Mouse (Mus musculus) common myeloid progenitor, adult 5-6 weeks (primary cell): ENCODE results near the gene Wbp1. TPM values are rescaled to one million over a fixed set of nuclear protein-coding genes. Genes with fewer than 3 reads are reported as not detected.
A peak's percentile ranks its signal among the peaks of the same experiment; 100 is the strongest.

Source experiments
- ATAC-seq: replicated peaks from 2 replicates; pipeline ENCODE4 v1.8.0; 2016; ENCODE audit warnings: low read depth, mild to moderate bottlenecking, moderate TSS enrichment, inconsistent platforms; ENCODE audit not compliant: poor library complexity, severe bottlenecking
- total RNA-seq: library from RNA; stranded (forward); fragments of 200-1000, 187-1606 nt; gene quantifications from 2 replicates; pipeline ENCODE4 v1.2.3, GENCODE M21; 2017

Gene Wbp1
- total RNA-seq, 1 experiment from 2014 or later = 85.3 TPM

GRCm38 (mm10) chr6:83142211-83142731 lies 20.9 kb upstream of the Wbp1 start:
- ATAC-seq = no peak

GRCm38 (mm10) chr6:83141636-83142035 lies 20.3 kb upstream of the Wbp1 start:
- ATAC-seq = no peak

- no peak for ATAC-seq
Observed at GRCm38 (mm10) chr6:83140044-83140443, 18.7 kb upstream of the Wbp1 start.

GRCm38 (mm10) chr6:83138056-83138455 lies 16.7 kb upstream of the Wbp1 start:
- ATAC-seq = peak; percentile 44

- ATAC-seq = peak; percentile 36
Observed at GRCm38 (mm10) chr6:83137576-83137950, 16.2 kb upstream of the Wbp1 start.

- ATAC-seq = peak; percentile 23
Observed at GRCm38 (mm10) chr6:83136881-83137575, 15.7 kb upstream of the Wbp1 start.

- ATAC-seq = no peak
Observed at GRCm38 (mm10) chr6:83136291-83136880, 15.0 kb upstream of the Wbp1 start.

GRCm38 (mm10) chr6:83135571-83136161 lies 14.3 kb upstream of the Wbp1 start:
- no peak for ATAC-seq

- no peak for ATAC-seq
Observed at GRCm38 (mm10) chr6:83134951-83135513, 13.7 kb upstream of the Wbp1 start, which contains the start of gene Rtkn. Gene Rtkn, plus strand, starts transcription at chr6:83135463.

- no peak for ATAC-seq
Observed at GRCm38 (mm10) chr6:83134226-83134625, 12.9 kb upstream of the Wbp1 start.

GRCm38 (mm10) chr6:83132176-83132919 lies 11.0 kb upstream of the Wbp1 start:
- no peak for ATAC-seq

GRCm38 (mm10) chr6:83131469-83132034 lies 10.2 kb upstream of the Wbp1 start:
- peak; percentile 79 for ATAC-seq

GRCm38 (mm10) chr6:83127419-83127818 lies 6.1 kb upstream of the Wbp1 start:
- ATAC-seq = no peak

- no peak for ATAC-seq
Observed at GRCm38 (mm10) chr6:83125331-83125730, 4.0 kb upstream of the Wbp1 start, which contains the start of gene Ino80b. Gene Ino80b, minus strand, starts transcription at chr6:83125431.

- ATAC-seq = peak; percentile 64
Observed at GRCm38 (mm10) chr6:83124851-83125312, 3.5 kb upstream of the Wbp1 start.

GRCm38 (mm10) chr6:83122961-83123360 lies 1.6 kb upstream of the Wbp1 start:
- ATAC-seq = no peak

- ATAC-seq = no peak
Observed at GRCm38 (mm10) chr6:83121863-83122710, 728 bp upstream of the Wbp1 start.

- ATAC-seq = no peak
Observed at GRCm38 (mm10) chr6:83119734-83120051, 1.7 kb downstream of the Wbp1 start.
